In genomic region chr5:36868266-36869090, GRCm38 (mm10) we compare ENCODE assay signal across 9 mouse cellular contexts. TPM values are rescaled to one million over a fixed set of nuclear protein-coding genes. Genes with fewer than 3 reads are reported as not detected.
DNase-seq lines count a peak whose midpoint lies in the region; ATAC-seq and TF ChIP-seq lines count a peak whose summit lies in the region.
"Had no signal": no experiment of that assay in that cellular context is flagged by ENCODE, and none has a peak within 500 bp of the region (broad histone marks: within the 10 kb centered on the region; RNA-seq: fewer than 3 reads in every experiment).

Gene Ppp2r2c, plus strand, starts transcription at chr5:36868513.

- DNase-seq in kidney, postnatal 0 days (ENCODE audit: low spot score): no peak
- DNase-seq in kidney, adult 2 months: no peak
- DNase-seq in cerebellum, postnatal 10 days: peak; percentile 73 to 85
- DNase-seq in liver, postnatal 0 days: no peak
- no peak for DNase-seq in spleen, postnatal 4 days (ENCODE audit: low spot score in 2 of 2)
- DNase-seq in kidney, adult 9 months: no peak
- DNase-seq in spleen, adult 12 weeks (ENCODE audit: low spot score): no peak

- H3K9ac ChIP-seq in kidney, postnatal 0 days (ENCODE audit: low read depth, low read length): no peak within 1 kb of the TSS
- H3K9ac ChIP-seq in hindbrain, embryonic 16.5 days (ENCODE audit: low read depth, low read length): peak within 1 kb of the TSS; percentile 85
- no peak within 1 kb of the TSS for H3K9ac ChIP-seq in liver, postnatal 0 days (replicated peaks)

- H3K36me3 ChIP-seq in kidney, postnatal 0 days (ENCODE audit: insufficient read depth, low read length): no peaks in the 10 kb centered on the region
- no peaks in the 10 kb centered on the region for H3K36me3 ChIP-seq in kidney, adult 2 months (ENCODE audit: control insufficient read depth, insufficient read depth, low read length)
- H3K36me3 ChIP-seq in hindbrain, embryonic 16.5 days (ENCODE audit: control insufficient read depth, insufficient read depth, low read length): no peaks in the 10 kb centered on the region
- no peaks in the 10 kb centered on the region for H3K36me3 ChIP-seq in liver, postnatal 0 days (replicated peaks; ENCODE audit: insufficient read depth, low read length)

- H3K9me3 ChIP-seq in kidney, postnatal 0 days (replicated peaks; ENCODE audit: low read length): no peaks in the 10 kb centered on the region
- H3K9me3 ChIP-seq in hindbrain, embryonic 16.5 days (ENCODE audit: control insufficient read depth, low read length): no peaks in the 10 kb centered on the region
- no peaks in the 10 kb centered on the region for H3K9me3 ChIP-seq in liver, postnatal 0 days (ENCODE audit: low read length)

- H3K4me1 ChIP-seq in kidney, postnatal 0 days (replicated peaks; ENCODE audit: insufficient read depth, low read length): peaks cover 10% of the 10 kb centered on the region
- H3K4me1 ChIP-seq in kidney, adult 2 months (ENCODE audit: control insufficient read depth, insufficient read depth, low read length): no peaks in the 10 kb centered on the region
- peaks cover 8% of the 10 kb centered on the region; the same call in 1 of the 2 replicates for H3K4me1 ChIP-seq in hindbrain, embryonic 16.5 days (ENCODE audit: control insufficient read depth, insufficient read depth, low read depth, low read length)
- H3K4me1 ChIP-seq in liver, postnatal 0 days (ENCODE audit: insufficient read depth): no peaks in the 10 kb centered on the region

- H3K27me3 ChIP-seq in kidney, postnatal 0 days (ENCODE audit: insufficient read depth, low read length): peaks cover 64% of the 10 kb centered on the region
- H3K27me3 ChIP-seq in kidney, adult 2 months (replicated peaks; ENCODE audit: control insufficient read depth, insufficient read depth, low read length): no peaks in the 10 kb centered on the region
- peaks cover 11% of the 10 kb centered on the region for H3K27me3 ChIP-seq in hindbrain, embryonic 16.5 days (replicated peaks; ENCODE audit: control insufficient read depth, insufficient read depth, low read length)
- H3K27me3 ChIP-seq in liver, postnatal 0 days (ENCODE audit: insufficient read depth, low read length): peaks cover 57% of the 10 kb centered on the region

- peak; percentile 46; the same call in 1 of the 2 replicates for ATAC-seq in kidney, postnatal 0 days (replicated peaks; ENCODE audit: low FRiP score, low read depth)
- ATAC-seq in hindbrain, embryonic 16.5 days: peak; percentile 73
- ATAC-seq in liver, postnatal 0 days: no peak

- 1% methylated on average over 98 of the region's 108 CpGs for WGBS in kidney, postnatal 0 days
- 4% methylated on average over 108 of the region's 108 CpGs for WGBS in kidney, adult 2 months
- WGBS in hindbrain, embryonic 16.5 days: under 1% methylated on average over 58 of the region's 108 CpGs
- 2% methylated on average over 68 of the region's 108 CpGs for WGBS in liver, postnatal 0 days (ENCODE audit: insufficient replicate concordance)

- H3K4me3 ChIP-seq in kidney, postnatal 0 days (replicated peaks; ENCODE audit: low read depth, low read length): peak within 1 kb of the TSS; percentile 37
- H3K4me3 ChIP-seq in kidney, adult 2 months (ENCODE audit: insufficient read depth, low read depth, low read length): no peak within 1 kb of the TSS
- peak within 1 kb of the TSS; percentile 71 for H3K4me3 ChIP-seq in hindbrain, embryonic 16.5 days (ENCODE audit: low read length)
- H3K4me3 ChIP-seq in liver, postnatal 0 days (ENCODE audit: low read depth, low read length): no peak within 1 kb of the TSS

- peak within 1 kb of the TSS; percentile 61 for H3K4me2 ChIP-seq in kidney, postnatal 0 days (ENCODE audit: low read length)
- peak within 1 kb of the TSS; percentile 74 for H3K4me2 ChIP-seq in hindbrain, embryonic 16.5 days (ENCODE audit: low read length)
- H3K4me2 ChIP-seq in liver, postnatal 0 days (ENCODE audit: low read depth, low read length): 0 out of 2 replicates have a peak within 1 kb of the TSS, but pooled peaks have one; percentile 13

- TF ChIP-seq POLR2A in kidney, adult 2 months (IDR thresholded peaks at IDR 0.05; ENCODE audit: low read depth, low read length): no peak

- TF ChIP-seq EP300 in liver, postnatal 0 days (IDR thresholded peaks at IDR 0.05; ENCODE audit: low read depth): no peak

- H3K27ac ChIP-seq in kidney, postnatal 0 days: no peak within 1 kb of the TSS
- no peak within 1 kb of the TSS for H3K27ac ChIP-seq in kidney, adult 2 months (ENCODE audit: insufficient read depth, low read depth, low read length)
- H3K27ac ChIP-seq in hindbrain, embryonic 16.5 days (ENCODE audit: low read depth, low read length): peak within 1 kb of the TSS; percentile 88
- H3K27ac ChIP-seq in liver, postnatal 0 days (ENCODE audit: low read depth): no peak within 1 kb of the TSS

- no peak for TF ChIP-seq CTCF in kidney, postnatal 0 days (IDR thresholded peaks at IDR 0.05; ENCODE audit: low read depth)
- TF ChIP-seq CTCF in kidney, adult 2 months (conservative IDR thresholded peaks at IDR 0.05; ENCODE audit: insufficient read depth, insufficient read length, low read depth, low read length): no peak
- TF ChIP-seq CTCF in liver, postnatal 0 days (IDR thresholded peaks at IDR 0.05; ENCODE audit: low read depth): no peak

RNA-seq across cellular contexts. Expression of gene Ppp2r2c, which starts in this region (rescaled TPM):
- 0.04 and 0.11 TPM in 2 replicates for polyA plus RNA-seq in kidney, postnatal 0 days (2015; fragmentation: Nextera tagmentation; extraction: Ambion mirVana)
- 0.34 and 0.58 TPM in 2 replicates for polyA plus RNA-seq in kidney, adult 2 months (2012; rRNA removed)
- 52.4 and 58.2 TPM in 2 replicates for polyA plus RNA-seq in hindbrain, embryonic 16.5 days (2015; fragmentation: Nextera tagmentation; extraction: Ambion mirVana)
- polyA plus RNA-seq in liver, postnatal 0 days (2015; fragmentation: Nextera tagmentation; extraction: Ambion mirVana): not detected in 2 replicates
- polyA plus RNA-seq: liver, adult 2 months had no signal

Comparison
In these comparisons a context has a peak if more than half of its experiments do, and no peak if none do; other contexts are left out.
1. RNA of gene Ppp2r2c (polyA plus RNA-seq): 52.4 to 58.2 TPM in hindbrain, embryonic 16.5 days; 0.34 to 0.58 TPM in kidney, adult 2 months, 0.04 to 0.11 TPM in kidney, postnatal 0 days and not detected in liver, postnatal 0 days; every median in the first group is over 10 times any median in the second.
2. Peak in ATAC-seq, H3K4me3 ChIP-seq and H3K4me2 ChIP-seq in kidney, postnatal 0 days; RNA of the gene not detected or under 1 TPM.
3. DNase-seq: peak in cerebellum, postnatal 10 days (2 of 2); none in kidney, postnatal 0 days (single experiment), kidney, adult 2 months (single experiment), liver, postnatal 0 days (single experiment), spleen, postnatal 4 days (0 of 2), kidney, adult 9 months (single experiment) and spleen, adult 12 weeks (single experiment).
4. H3K4me2 ChIP-seq: peak in every context shown above with its lines; median percentile 74 in hindbrain, embryonic 16.5 days; 61 in kidney, postnatal 0 days; 13 in liver, postnatal 0 days.